Mouse (Mus musculus): ENCODE measurements at regions not wholly inside any gene's neighbourhood (a gene's known extent, or its start where the extent isn't known, plus 50 kb on each side); places are given as distances from the start of the nearest gene placed in this dataset.

GRCm38 (mm10) chr1:63851476-63852094 is 82.5 kb upstream of the 4933402D24Rik start:
- no peak for DNase-seq (ENCODE audit: low spot score in 2 of 2)

DNA sequence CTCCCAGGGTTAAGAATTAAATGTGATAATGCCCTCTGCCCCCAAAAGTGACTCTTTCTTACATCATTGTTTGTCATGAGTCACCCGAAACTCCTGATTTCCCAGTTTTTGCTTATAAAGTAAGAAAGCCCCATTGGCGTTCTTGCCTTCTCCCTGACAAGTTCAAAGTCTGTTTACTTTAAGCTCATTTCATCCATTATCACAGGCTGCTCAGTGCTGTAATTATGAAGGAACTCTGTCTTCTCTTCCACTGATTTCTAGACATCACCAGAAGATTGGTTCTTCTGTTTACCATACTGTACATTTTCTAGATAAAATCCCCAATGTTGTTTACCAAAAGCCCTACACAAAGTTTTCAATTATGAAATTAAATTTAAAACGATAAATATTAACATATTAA is 81.2 kb upstream of the 4933402D24Rik start:
- no peak for DNase-seq (ENCODE audit: low spot score in 2 of 2)

DNA sequence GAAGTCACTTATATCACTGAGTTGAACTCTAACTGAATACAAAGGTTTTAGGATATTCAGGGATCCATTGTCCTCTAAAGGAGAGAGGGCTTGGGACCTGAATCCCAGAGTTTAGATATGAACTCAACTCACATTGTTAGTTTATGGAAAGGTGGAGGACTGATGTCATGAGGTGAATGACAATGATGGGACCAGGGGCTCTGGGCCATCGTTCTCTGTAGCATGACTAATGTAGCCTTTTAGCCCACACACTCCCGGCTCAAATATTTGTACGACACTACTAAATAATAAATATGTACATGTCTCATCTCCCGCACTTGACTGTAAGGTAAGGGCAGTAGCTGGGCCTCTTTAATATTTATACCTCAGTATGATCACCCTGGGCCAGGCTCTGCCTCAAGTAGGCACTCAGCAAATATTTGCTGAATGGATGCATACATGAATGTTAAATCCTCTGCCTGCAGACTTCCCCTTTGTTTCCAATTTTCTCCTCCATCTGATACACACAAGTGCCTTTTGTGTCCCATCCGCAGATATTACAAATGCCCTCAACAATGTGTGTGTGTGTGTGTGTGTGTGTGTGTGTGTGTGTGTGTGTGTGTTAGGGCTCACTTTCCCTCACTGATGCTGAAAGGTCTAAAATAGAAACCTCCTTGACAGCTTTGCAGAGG is 59.2 kb upstream of the 4933402D24Rik start:
- DNase-seq (ENCODE audit: low spot score in 2 of 2), result no peak

DNA sequence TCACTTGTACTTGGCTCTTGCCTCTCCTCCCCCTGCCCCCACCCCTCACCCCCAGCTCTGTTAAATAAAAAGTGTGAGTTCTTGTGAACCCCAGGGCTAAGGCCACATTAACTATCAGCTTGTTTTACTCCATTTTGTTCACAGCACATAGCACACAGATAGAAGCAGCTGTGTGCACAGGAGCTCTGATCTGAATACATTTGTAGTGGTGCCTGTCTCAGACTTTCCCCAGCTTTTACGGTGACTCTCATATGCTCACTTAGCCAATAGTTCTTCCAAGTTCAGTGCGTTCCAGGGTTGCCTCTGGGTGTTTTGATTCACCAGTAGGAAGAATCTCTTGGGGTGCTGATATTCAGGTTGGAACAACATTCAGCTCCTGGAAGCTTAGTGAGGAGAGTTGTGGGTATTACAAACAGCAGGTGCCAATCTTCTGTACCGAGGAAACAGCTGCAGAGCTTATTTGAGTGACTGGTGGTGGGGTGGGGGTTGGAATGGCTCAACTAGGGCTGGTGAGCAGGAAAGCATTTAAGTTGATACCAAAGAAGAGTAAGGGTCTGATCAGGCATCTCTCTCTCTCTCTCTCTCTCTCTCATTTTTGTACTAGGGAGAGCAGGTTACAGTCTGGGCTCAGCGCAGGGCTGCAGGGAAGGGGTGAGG is 51.7 kb upstream of the 4933402D24Rik start:
- DNase-seq (ENCODE audit: low spot score in 2 of 2), result no peak

GRCm38 (mm10) chr1:63819536-63820254 is 50.6 kb upstream of the 4933402D24Rik start:
- no peak for DNase-seq (ENCODE audit: low spot score in 2 of 2)

All from gastrocnemius, adult 8-10 months (tissue).